Mouse (Mus musculus): ENCODE results near the gene Cd8a. TPM values are rescaled to one million over a fixed set of nuclear protein-coding genes. Genes with fewer than 3 reads are reported as not detected.
"Not testable (repeated sequence)": the region's sequence is repeated elsewhere in the genome, so short reads cannot be mapped to it uniquely, and the experiment has no call there.

Gene Cd8a
- total RNA-seq (2014; fragmentation: Nextera tagmentation) (not detected in 2 replicates), total RNA-seq (2017) (not detected in 2 replicates)

- no peak for ATAC-seq (replicated peaks; ENCODE audit: low FRiP score, low TSS enrichment, poor library complexity, severe bottlenecking)
These were observed at the start of gene Cd8a for GRCm38 (mm10) chr6:71373249-71373775. Gene Cd8a, plus strand, starts transcription at chr6:71373427.

GRCm38 (mm10) chr6:71324816-71325215 is 48.4 kb upstream of the Cd8a start:
- ATAC-seq (replicated peaks; ENCODE audit: low FRiP score, low TSS enrichment, poor library complexity, severe bottlenecking) = no peak

- no peak for ATAC-seq (replicated peaks; ENCODE audit: low FRiP score, low TSS enrichment, poor library complexity, severe bottlenecking)
These were observed 43.3 kb upstream of the Cd8a start for GRCm38 (mm10) chr6:71329881-71330280.

GRCm38 (mm10) chr6:71330486-71330885 is 42.7 kb upstream of the Cd8a start:
- ATAC-seq (replicated peaks; ENCODE audit: low FRiP score, low TSS enrichment, poor library complexity, severe bottlenecking) = no peak

GRCm38 (mm10) chr6:71331491-71331890 is 41.7 kb upstream of the Cd8a start:
- not testable (repeated sequence) for ATAC-seq (replicated peaks; ENCODE audit: low FRiP score, low TSS enrichment, poor library complexity, severe bottlenecking)

- no peak for ATAC-seq (replicated peaks; ENCODE audit: low FRiP score, low TSS enrichment, poor library complexity, severe bottlenecking)
These were observed 40.8 kb upstream of the Cd8a start for GRCm38 (mm10) chr6:71332236-71332965.

GRCm38 (mm10) chr6:71333031-71333430 is 40.2 kb upstream of the Cd8a start:
- no peak for ATAC-seq (replicated peaks; ENCODE audit: low FRiP score, low TSS enrichment, poor library complexity, severe bottlenecking)

- ATAC-seq (replicated peaks; ENCODE audit: low FRiP score, low TSS enrichment, poor library complexity, severe bottlenecking) = no peak
These were observed 39.5 kb upstream of the Cd8a start for GRCm38 (mm10) chr6:71333578-71334273.

- ATAC-seq (replicated peaks; ENCODE audit: low FRiP score, low TSS enrichment, poor library complexity, severe bottlenecking) = no peak
These were observed 35.6 kb upstream of the Cd8a start for GRCm38 (mm10) chr6:71337666-71338065.

GRCm38 (mm10) chr6:71338941-71339340 is 34.3 kb upstream of the Cd8a start:
- ATAC-seq (replicated peaks; ENCODE audit: low FRiP score, low TSS enrichment, poor library complexity, severe bottlenecking) = no peak

- no peak for ATAC-seq (replicated peaks; ENCODE audit: low FRiP score, low TSS enrichment, poor library complexity, severe bottlenecking)
These were observed 33.9 kb upstream of the Cd8a start for GRCm38 (mm10) chr6:71339351-71339750.

GRCm38 (mm10) chr6:71341179-71341578 is 32.0 kb upstream of the Cd8a start:
- no peak for ATAC-seq (replicated peaks; ENCODE audit: low FRiP score, low TSS enrichment, poor library complexity, severe bottlenecking)

- no peak for ATAC-seq (replicated peaks; ENCODE audit: low FRiP score, low TSS enrichment, poor library complexity, severe bottlenecking)
These were observed 25.2 kb upstream of the Cd8a start for GRCm38 (mm10) chr6:71348006-71348405.

GRCm38 (mm10) chr6:71351201-71351600 is 22.0 kb upstream of the Cd8a start:
- no peak for ATAC-seq (replicated peaks; ENCODE audit: low FRiP score, low TSS enrichment, poor library complexity, severe bottlenecking)

- no peak for ATAC-seq (replicated peaks; ENCODE audit: low FRiP score, low TSS enrichment, poor library complexity, severe bottlenecking)
These were observed 21.0 kb upstream of the Cd8a start for GRCm38 (mm10) chr6:71352201-71352600.

- ATAC-seq (replicated peaks; ENCODE audit: low FRiP score, low TSS enrichment, poor library complexity, severe bottlenecking) = no peak
These were observed 20.3 kb upstream of the Cd8a start for GRCm38 (mm10) chr6:71352866-71353427.

GRCm38 (mm10) chr6:71353722-71354121 is 19.5 kb upstream of the Cd8a start:
- ATAC-seq (replicated peaks; ENCODE audit: low FRiP score, low TSS enrichment, poor library complexity, severe bottlenecking) = no peak

GRCm38 (mm10) chr6:71357493-71357892 is 15.7 kb upstream of the Cd8a start:
- no peak for ATAC-seq (replicated peaks; ENCODE audit: low FRiP score, low TSS enrichment, poor library complexity, severe bottlenecking)

- no peak for ATAC-seq (replicated peaks; ENCODE audit: low FRiP score, low TSS enrichment, poor library complexity, severe bottlenecking)
These were observed 13.0 kb upstream of the Cd8a start for GRCm38 (mm10) chr6:71360221-71360620.

- ATAC-seq (replicated peaks; ENCODE audit: low FRiP score, low TSS enrichment, poor library complexity, severe bottlenecking) = no peak
These were observed 12.5 kb upstream of the Cd8a start for GRCm38 (mm10) chr6:71360751-71361150.
